In the genomic region with DNA sequence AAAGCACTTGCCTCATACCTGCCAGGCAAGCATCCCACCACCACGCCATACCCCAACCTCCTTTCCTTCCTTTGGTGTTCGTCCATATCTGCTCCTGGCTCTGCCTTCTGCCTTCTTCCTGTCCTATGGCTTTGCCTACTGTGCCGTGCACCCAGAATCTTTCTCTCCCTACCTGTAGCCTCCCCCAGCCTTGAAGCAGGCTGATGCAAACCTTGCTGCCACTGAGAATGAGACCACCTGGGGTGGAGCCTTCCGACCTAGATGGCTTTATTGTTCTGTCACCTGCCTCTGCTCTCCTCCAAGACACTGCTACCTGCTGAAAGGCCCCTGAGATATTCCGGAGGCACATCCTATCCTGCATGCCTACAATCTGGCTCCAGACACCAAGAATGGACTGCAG, we compare ENCODE assay signal across 16 mouse cellular contexts. TPM values are rescaled to one million over a fixed set of nuclear protein-coding genes. Genes with fewer than 3 reads are reported as not detected.
"Had no signal": no experiment of that assay in that cellular context is flagged by ENCODE, and none has a peak within 500 bp of the region (broad histone marks: within the 10 kb centered on the region; RNA-seq: fewer than 3 reads in every experiment).

No protein-coding gene starts in this region.

RNA-seq across cellular contexts. Expression of gene Spink2, which starts 27.4 kb away (rescaled TPM):
- total RNA-seq: left cerebral cortex, postnatal 10 days; left cerebral cortex, postnatal 14 days; left cerebral cortex, postnatal 25 days; left cerebral cortex, postnatal 36 days; left cerebral cortex, postnatal 4 days; liver, adult 2 months; megakaryocyte-erythroid progenitor cell, adult 5-6 weeks; midbrain, postnatal 0 days; monocyte, adult 5-6 weeks had no signal
- polyA plus RNA-seq: liver, adult 2 months; liver, embryonic 12.5 days; liver, embryonic 16.5 days; liver, postnatal 0 days; macrophage; midbrain, embryonic 12.5 days; midbrain, embryonic 14.5 days; myocyte had no signal
